Mouse (Mus musculus) liver, embryonic 16.5 days (tissue): ENCODE data around the gene Npff. TPM values are rescaled to one million over a fixed set of nuclear protein-coding genes. Genes with fewer than 3 reads are reported as not detected.

Experiments used
- ATAC-seq: fragments of 200-750 bp; cut with Nextera tagmentation; 2 replicates; pipeline ENCODE4 v1.8.0; 2017; ENCODE audit warnings: low read depth, mild to moderate bottlenecking, moderate number of reproducible peaks, moderate library complexity
- H3K27ac ChIP-seq: fragments of 300-500 bp; sonication (generic); 2 replicates; pipeline ENCODE4 v1.5.1; 2014; ENCODE audit warnings: mild to moderate bottlenecking, low read length
- H3K27me3 ChIP-seq: fragments of 300-500 bp; sonication (generic); 2 replicates; pipeline ENCODE4 v1.6.1; 2014; ENCODE audit warnings: low read depth, low read length, mixed read lengths; ENCODE audit not compliant: control insufficient read depth, insufficient read depth
- H3K36me3 ChIP-seq: fragments of 300-500 bp; sonication (generic); 2 replicates; pipeline ENCODE4 v1.6.1; 2014; ENCODE audit warnings: mild to moderate bottlenecking; ENCODE audit not compliant: control insufficient read depth, insufficient read depth
- H3K4me1 ChIP-seq: fragments of 300-500 bp; sonication (generic); 2 replicates; pipeline ENCODE4 v1.6.1; 2014; ENCODE audit warnings: low read depth, low read length, mixed read lengths; ENCODE audit not compliant: control insufficient read depth
- H3K4me2 ChIP-seq: fragments of 300-500 bp; sonication (generic); 2 replicates; pipeline ENCODE4 v1.6.1; 2014; ENCODE audit warnings: low read depth, low read length, mixed read lengths
- H3K4me3 ChIP-seq: fragments of 300-500 bp; sonication (generic); 2 replicates; pipeline ENCODE4 v1.5.1; 2014; ENCODE audit warnings: low read depth, mild to moderate bottlenecking, low read length
- H3K9ac ChIP-seq: fragments of 300-500 bp; sonication (generic); 2 replicates; pipeline ENCODE4 v1.6.1; 2014; ENCODE audit warnings: low read depth, low read length
- H3K9me3 ChIP-seq: fragments of 300-500 bp; sonication (generic); replicated peaks from 2 replicates; pipeline ENCODE4 v1.6.1; 2016; ENCODE audit warnings: low read length; ENCODE audit not compliant: control insufficient read depth
- whole genome bisulfite sequencing: fragments of 180-500 bp; shearing (Covaris S2); extraction: QIAGEN DNeasy Blood & Tissue Kit; methylation state at CpG from one replicate; pipeline ENCODE4 v1.1.7; 2014; ENCODE audit not compliant: insufficient replicate concordance; 5-methylcytosine and 5-hydroxymethylcytosine counted together
- polyA plus RNA-seq: library from polyadenylated mRNA; unstranded; fragments of >200 nt; fragmentation: Nextera tagmentation; extraction: Ambion mirVana; gene quantifications from 2 replicates; pipeline ENCODE4 v1.2.1, GENCODE M21; 2015

The Npff gene
- polyA plus RNA-seq, 1 experiment from 2014 or later: 0.57 TPM

- H3K36me3 ChIP-seq: no peaks in the 10 kb centered on the region
- peaks cover 15% of the 10 kb centered on the region for H3K4me1 ChIP-seq
- ATAC-seq: peak; percentile 94
- no peaks in the 10 kb centered on the region for H3K27me3 ChIP-seq
- no peaks in the 10 kb centered on the region for H3K9me3 ChIP-seq
- 4% methylated on average over 34 of the region's 34 CpGs for WGBS
- peak overlapping the region; percentile 68 for H3K4me3 ChIP-seq
- peak overlapping the region; percentile 57 for H3K9ac ChIP-seq
- H3K4me2 ChIP-seq: peak overlapping the region; percentile 91
- no peak overlapping the region; the same call in 1 of the 2 replicates for H3K27ac ChIP-seq
These were observed 14.0 kb downstream of the Npff start for GRCm38 (mm10) chr15:102510590-102511284.

DNA sequence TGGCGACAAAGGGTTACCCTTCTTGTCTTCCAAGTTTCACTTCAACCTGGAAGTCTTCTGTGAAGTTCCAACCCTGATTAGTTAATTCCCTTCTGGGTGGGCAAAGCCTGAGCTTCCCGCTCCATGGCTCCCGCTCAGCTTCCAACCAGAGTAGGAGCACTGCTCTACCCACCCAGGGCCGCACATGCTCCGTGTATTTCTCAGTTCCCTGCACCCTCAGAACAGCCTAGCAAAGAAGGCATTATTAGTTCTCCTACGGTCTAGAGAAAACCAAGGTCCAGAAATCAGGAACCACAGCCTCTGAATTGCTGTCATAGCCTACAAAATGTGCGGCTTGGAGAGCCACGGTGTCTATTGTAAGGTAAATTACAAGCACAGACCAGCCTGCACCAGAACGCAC, 14.6 kb downstream of the Npff start:
- Histone ChIP-seq H3K9ac (peak overlapping the region; percentile 57), H3K36me3 (no peaks in the 10 kb centered on the region), H3K27ac (no peak overlapping the region; the same call in 1 of the 2 replicates), H3K4me2 (peak overlapping the region; percentile 91), H3K9me3 (no peaks in the 10 kb centered on the region), H3K4me3 (peak overlapping the region; percentile 68), H3K4me1 (peaks cover 17% of the 10 kb centered on the region), H3K27me3 (no peaks in the 10 kb centered on the region)
- 19% methylated on average over 9 of the region's 9 CpGs for WGBS
- ATAC-seq: peak; percentile 15

GRCm38 (mm10) chr15:102508336-102508735, 16.4 kb downstream of the Npff start:
- H3K4me2 ChIP-seq: no peak overlapping the region
- no peaks in the 10 kb centered on the region for H3K9me3 ChIP-seq
- H3K36me3 ChIP-seq: peaks cover 7% of the 10 kb centered on the region
- H3K4me3 ChIP-seq: no peak overlapping the region
- no peaks in the 10 kb centered on the region for H3K27me3 ChIP-seq
- WGBS: 62% methylated on average over 3 of the region's 3 CpGs
- H3K4me1 ChIP-seq: peaks cover 17% of the 10 kb centered on the region
- H3K27ac ChIP-seq: no peak overlapping the region
- H3K9ac ChIP-seq: no peak overlapping the region
- no peak for ATAC-seq

DNA sequence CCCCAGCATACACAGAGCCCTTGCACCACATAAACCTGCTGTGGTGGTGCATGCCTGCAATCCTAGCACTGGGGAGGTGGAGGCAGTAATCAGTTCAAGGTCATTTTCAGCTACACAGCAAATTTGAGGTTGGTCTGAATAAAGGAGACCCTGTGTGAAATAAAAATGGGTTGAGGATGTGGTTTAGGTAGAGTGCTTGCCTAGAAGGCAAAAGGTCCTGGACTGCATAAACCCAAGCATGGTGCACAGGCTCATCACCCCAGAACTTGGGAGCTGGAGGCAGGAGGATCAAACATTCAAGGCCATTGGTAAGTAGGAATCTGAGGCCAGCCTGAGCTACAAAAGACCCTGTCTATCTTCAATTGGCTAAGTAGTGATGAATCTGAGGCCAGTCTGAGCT, 17.2 kb downstream of the Npff start:
- H3K4me3 ChIP-seq: no peak overlapping the region
- H3K4me2 ChIP-seq: no peak overlapping the region
- no peak overlapping the region for H3K9ac ChIP-seq
- peaks cover 8% of the 10 kb centered on the region for H3K36me3 ChIP-seq
- H3K4me1 ChIP-seq: peaks cover 17% of the 10 kb centered on the region
- no peak overlapping the region for H3K27ac ChIP-seq
- no peaks in the 10 kb centered on the region for H3K9me3 ChIP-seq
- H3K27me3 ChIP-seq: no peaks in the 10 kb centered on the region
- no peak for ATAC-seq

DNA sequence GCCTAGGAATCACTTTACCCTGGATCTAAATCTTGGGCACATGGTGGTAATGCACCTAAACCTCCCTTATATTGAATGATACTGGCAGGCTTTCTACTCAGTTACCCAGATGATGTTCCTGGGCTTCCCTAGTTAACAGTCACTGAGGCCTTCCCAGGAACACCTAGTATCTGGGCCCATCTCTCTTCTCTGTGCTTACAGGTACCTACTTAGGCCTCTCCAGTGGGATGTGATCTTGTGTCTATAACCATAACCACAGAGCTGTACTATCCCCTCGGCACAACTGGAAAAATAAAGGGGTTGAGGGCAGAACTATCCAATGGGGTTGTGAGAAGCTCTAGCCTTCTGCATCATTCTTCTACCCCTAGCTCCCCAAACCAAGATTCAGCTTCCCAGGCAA, 17.9 kb downstream of the Npff start:
- H3K4me3 ChIP-seq: no peak overlapping the region
- H3K36me3 ChIP-seq: peaks cover 12% of the 10 kb centered on the region
- no peak overlapping the region for H3K27ac ChIP-seq
- 67% methylated on average over 1 of the region's 1 CpGs for WGBS
- no peak overlapping the region for H3K9ac ChIP-seq
- H3K9me3 ChIP-seq: no peaks in the 10 kb centered on the region
- peaks cover 17% of the 10 kb centered on the region for H3K4me1 ChIP-seq
- no peak overlapping the region for H3K4me2 ChIP-seq
- H3K27me3 ChIP-seq: no peaks in the 10 kb centered on the region
- no peak for ATAC-seq

GRCm38 (mm10) chr15:102506464-102506830, 18.3 kb downstream of the Npff start:
- Histone ChIP-seq H3K27me3 (no peaks in the 10 kb centered on the region), H3K36me3 (peaks cover 15% of the 10 kb centered on the region), H3K9ac (no peak overlapping the region), H3K9me3 (no peaks in the 10 kb centered on the region), H3K4me3 (no peak overlapping the region), H3K4me2 (no peak overlapping the region), H3K4me1 (peaks cover 17% of the 10 kb centered on the region), H3K27ac (no peak overlapping the region)
- no peak for ATAC-seq
- 14% methylated on average over 2 of the region's 2 CpGs for WGBS

DNA sequence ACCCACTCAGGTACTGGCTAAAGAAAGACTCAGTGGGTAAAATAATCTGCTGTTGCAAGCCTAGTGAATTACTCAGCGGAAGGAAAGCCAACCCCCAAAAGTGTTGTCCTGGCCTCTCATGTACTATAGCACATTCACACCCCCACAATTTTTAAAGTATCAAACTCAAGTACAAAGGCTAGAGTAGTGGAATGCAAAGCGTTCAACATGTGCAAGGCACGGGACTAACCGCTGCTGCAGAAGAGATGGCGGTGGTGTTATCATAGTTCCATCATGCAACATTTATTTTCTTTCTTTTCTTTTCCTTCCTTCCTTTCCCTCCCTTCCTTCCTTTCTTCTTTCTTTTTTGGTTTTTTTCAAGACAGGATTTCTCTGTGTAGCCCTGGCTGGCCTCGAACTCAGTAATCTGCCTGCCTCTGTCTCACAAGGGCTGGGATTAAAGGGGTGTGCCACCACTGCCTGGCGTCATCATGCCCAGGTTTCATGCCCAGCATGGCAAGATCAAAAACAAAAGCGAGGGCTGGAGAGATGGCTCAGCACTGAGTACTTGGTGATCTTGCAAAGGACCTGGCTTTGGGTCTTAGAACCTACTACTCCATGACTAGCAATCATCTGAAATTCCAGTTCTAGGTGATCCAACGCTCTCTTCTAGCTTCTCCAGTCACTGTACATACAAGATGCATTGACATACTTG, 18.8 kb downstream of the Npff start:
- Histone ChIP-seq H3K27me3 (no peaks in the 10 kb centered on the region), H3K4me3 (no peak overlapping the region), H3K36me3 (peaks cover 20% of the 10 kb centered on the region), H3K9ac (no peak overlapping the region), H3K9me3 (no peaks in the 10 kb centered on the region), H3K4me2 (no peak overlapping the region), H3K4me1 (peaks cover 12% of the 10 kb centered on the region), H3K27ac (no peak overlapping the region)
- WGBS: 68% methylated on average over 9 of the region's 9 CpGs
- no peak for ATAC-seq

GRCm38 (mm10) chr15:102505073-102505769, 19.5 kb downstream of the Npff start:
- Histone ChIP-seq H3K9ac (no peak overlapping the region), H3K4me1 (peaks cover 5% of the 10 kb centered on the region), H3K9me3 (no peaks in the 10 kb centered on the region), H3K27ac (no peak overlapping the region), H3K4me3 (no peak overlapping the region), H3K27me3 (no peaks in the 10 kb centered on the region), H3K4me2 (no peak overlapping the region), H3K36me3 (peaks cover 27% of the 10 kb centered on the region)
- ATAC-seq: no peak
- 71% methylated on average over 12 of the region's 12 CpGs for WGBS
